Mouse (Mus musculus) cerebral cortex, adult 2 months (tissue): ENCODE results near the gene Myo18b.

Experiments
- WGBS: fragments of 180-500 bp; shearing (Covaris S2); methylation state at CpG from one replicate; pipeline ENCODE4 v1.1.7; 2018; 5-methylcytosine and 5-hydroxymethylcytosine counted together

The Myo18b gene

GRCm38 (mm10) chr5:112872999-112873398, 23.2 kb downstream of the Myo18b start:
- WGBS, result 89% methylated on average over 6 of the region's 6 CpGs

DNA sequence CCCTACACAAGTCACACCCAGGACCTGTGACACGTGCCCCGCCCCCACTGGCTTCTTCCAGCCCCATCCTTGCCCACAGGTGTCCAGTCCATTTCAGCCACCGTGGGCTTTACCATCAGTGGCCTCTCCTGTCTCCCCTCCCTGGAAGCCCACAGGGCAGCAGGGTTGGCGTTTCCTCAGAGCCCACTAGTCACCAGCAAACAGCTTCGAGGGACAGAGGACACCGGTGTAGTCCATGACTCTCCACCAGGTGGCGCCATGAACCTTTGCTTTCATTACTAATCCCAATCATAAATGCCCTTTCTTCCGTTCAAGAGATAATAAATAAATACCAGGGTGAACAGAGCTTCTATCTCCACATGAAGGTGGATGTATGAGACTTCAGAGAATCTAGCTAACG, 25.4 kb downstream of the Myo18b start:
- WGBS, result 22% methylated on average over 9 of the region's 9 CpGs

DNA sequence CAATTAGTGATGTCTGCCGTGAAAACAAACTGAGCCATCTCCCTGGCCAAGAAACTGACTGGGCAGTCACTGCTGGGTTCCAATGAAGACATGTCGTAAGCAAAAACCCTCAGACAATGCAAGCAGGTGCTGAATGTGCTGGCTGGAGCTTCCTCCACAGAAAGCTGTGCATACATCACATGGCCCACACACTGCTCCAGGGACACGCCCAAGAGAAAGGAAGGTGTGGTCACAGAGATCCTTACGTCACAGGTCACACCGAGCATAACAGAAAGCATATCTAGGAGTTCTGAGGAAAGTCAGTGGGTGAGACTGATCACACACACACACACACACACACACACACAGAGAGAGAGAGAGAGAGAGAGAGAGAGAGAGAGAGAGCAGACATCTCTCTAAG, 27.5 kb downstream of the Myo18b start:
- WGBS, result 74% methylated on average over 5 of the region's 5 CpGs

GRCm38 (mm10) chr5:112864719-112865367, 31.3 kb downstream of the Myo18b start:
- 61% methylated on average over 4 of the region's 4 CpGs for WGBS

DNA sequence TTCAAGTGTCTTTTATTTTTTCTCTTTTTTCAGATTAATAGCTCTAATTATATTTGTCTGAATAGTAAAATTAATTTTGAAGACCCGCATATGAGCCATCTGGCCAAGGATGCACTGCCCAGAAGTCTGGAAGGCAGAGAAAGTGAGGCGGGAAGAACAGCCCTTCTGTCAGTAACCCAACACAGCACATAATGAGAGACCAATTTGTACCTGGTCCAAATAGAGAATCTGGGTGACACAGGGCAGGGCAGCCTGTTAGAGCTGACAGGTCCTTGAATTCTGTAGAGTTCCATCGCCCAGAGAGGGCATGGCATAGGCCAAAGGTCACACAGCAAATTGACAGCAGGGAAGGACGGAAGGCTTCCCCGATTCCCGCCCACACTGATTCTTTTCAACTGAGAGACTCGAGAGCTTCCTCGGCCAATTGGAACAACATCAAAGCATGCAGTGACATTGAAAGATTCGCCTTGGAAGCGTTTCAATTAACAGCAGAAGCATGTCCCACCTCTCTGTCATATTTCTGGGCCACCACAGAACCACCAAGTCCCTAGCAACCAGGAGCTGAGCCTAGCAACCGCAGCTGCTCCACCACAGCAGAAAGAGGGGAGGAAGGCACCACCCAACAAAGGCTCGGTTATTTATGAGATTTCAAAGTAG, 36.7 kb downstream of the Myo18b start:
- 17% methylated on average over 12 of the region's 12 CpGs for WGBS

DNA sequence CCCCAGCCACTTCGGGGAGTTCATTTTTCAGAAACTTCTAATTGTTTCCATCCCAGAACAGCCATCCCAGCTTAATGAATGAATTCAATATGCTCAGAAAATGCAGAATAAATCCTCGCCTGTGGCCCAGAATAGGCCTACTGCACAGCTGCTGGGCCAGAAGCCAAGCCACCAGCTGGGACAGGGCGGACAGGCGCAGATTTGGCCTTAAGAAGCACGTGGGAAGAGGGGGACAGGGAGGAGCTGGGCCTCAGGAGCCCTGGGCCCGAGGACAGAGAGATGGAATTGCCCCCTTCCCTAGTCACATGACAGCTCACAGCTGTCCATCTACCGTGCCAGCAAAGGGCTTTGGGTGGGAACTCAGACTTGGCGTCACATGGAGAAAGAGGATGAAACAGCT, 43.0 kb downstream of the Myo18b start:
- 21% methylated on average over 8 of the region's 8 CpGs for WGBS

- 27% methylated on average over 5 of the region's 5 CpGs for WGBS
Measured at GRCm38 (mm10) chr5:112851389-112851788, 44.8 kb downstream of the Myo18b start.

DNA sequence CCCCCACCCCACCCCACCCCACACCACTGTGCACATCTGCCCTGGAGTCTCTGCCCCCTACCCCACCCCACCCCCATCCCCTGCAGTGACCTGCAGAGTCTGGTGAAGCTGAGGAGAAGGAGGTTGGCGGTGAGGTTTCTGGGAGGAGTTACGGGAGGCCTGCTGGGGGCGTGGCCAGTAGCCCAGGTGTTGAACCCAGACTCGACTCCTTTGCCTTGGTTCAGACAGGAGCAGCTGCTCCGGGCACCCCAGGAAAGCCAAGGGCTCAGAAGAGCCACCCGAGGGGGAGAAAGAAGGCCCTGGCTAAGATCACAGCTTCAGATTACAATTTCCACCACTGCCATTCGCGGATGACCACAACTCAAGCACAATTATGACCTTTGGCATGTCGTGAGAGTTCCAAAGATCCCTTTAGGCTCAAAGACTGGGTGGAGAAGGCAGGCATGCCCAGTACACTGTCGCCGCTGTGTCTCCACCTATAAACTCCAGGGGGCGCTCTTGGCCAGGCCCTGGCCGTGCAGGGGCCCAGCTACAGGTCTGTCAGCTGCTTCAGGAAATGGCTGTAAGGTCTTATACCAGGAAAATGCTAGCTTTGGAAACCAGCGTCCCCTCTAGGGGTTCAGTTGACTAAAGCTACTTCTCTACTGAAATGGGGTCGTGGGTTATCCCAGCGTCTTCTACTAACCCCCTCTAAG, 47.4 kb downstream of the Myo18b start:
- WGBS, result 32% methylated on average over 16 of the region's 16 CpGs

DNA sequence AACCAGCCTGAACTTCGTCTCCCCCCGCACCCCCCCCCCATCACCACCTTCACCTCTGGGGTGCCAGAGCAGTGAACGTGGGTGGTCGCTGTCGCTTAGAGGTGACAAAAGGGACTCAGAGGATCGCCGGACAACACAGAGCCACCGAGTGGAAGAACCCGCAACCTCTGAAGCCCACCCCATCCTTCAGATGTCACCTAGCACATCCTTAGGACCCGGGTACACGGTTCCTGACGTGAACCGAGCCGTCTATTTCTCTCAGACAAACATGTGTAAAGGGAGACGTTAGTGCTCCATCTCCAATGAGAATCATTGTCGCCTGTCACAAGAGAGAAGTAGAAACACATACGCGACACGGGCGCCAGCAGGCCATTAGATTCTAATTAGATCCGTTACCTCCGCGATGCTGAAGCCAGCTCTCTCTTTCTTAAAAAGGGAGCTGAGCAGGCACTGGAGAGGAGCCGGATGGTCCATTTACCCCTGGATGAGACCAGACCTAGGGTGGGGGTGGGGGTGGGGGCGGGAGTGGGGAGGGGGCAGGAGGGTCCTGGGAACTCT, 48.1 kb downstream of the Myo18b start:
- 33% methylated on average over 25 of the region's 25 CpGs for WGBS

GRCm38 (mm10) chr5:112846146-112846545, 50.0 kb downstream of the Myo18b start:
- 91% methylated on average over 11 of the region's 11 CpGs for WGBS

DNA sequence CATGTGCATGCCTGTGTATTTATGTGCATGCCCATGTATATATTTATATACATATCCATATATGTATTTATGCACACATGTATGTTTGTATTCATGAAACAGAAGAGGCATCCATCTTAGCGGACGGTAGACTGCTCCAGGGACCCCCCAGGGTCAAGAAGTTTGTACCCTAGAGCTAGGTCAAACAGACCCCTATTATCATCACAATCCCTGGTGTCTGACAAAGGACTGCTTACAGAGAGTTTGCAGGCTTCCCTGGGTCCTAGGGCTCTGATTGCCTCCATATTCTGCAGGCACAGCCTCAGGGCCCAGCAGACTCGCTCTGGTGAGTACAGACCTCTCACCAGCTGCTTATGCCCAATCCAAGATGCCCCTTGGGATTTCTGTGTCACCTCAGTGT, 51.7 kb downstream of the Myo18b start:
- WGBS, result 87% methylated on average over 3 of the region's 3 CpGs

DNA sequence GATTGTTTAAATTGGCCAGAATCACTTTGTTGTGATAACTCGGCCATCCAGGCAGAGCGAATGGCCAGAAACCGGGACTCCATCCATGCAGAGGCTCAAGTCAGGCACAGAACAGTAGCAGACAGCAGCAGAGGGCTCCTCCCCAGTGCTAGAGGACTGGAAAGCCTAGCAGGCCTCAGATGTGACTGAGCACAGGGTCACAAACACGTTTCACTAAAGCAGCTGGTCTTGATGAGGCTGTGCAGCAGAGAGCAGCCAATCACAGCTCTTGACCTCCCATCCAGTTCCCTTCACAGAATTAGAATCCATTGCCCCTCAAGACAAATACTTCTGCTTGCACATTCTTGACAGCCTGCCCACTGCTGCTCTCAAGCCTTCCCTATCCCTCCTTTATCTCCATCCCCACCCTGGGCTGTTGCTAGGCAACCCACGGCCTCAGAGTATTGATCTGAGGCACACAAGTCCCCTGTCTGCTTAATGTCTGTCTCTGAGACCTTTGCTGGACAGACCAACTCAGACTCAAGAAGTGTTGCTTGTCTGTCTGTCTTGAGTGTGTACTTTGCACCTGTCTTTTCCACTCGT, 52.4 kb downstream of the Myo18b start:
- 46% methylated on average over 6 of the region's 6 CpGs for WGBS

- 90% methylated on average over 5 of the region's 5 CpGs for WGBS
Measured at GRCm38 (mm10) chr5:112842696-112843095, 53.5 kb downstream of the Myo18b start.

GRCm38 (mm10) chr5:112841850-112842249, 54.3 kb downstream of the Myo18b start:
- WGBS, result 66% methylated on average over 6 of the region's 6 CpGs

- WGBS, result 77% methylated on average over 11 of the region's 11 CpGs
Measured at GRCm38 (mm10) chr5:112833866-112834265, 62.3 kb downstream of the Myo18b start.

- 38% methylated on average over 12 of the region's 12 CpGs for WGBS
Measured at GRCm38 (mm10) chr5:112825091-112825794, 70.9 kb downstream of the Myo18b start.

DNA sequence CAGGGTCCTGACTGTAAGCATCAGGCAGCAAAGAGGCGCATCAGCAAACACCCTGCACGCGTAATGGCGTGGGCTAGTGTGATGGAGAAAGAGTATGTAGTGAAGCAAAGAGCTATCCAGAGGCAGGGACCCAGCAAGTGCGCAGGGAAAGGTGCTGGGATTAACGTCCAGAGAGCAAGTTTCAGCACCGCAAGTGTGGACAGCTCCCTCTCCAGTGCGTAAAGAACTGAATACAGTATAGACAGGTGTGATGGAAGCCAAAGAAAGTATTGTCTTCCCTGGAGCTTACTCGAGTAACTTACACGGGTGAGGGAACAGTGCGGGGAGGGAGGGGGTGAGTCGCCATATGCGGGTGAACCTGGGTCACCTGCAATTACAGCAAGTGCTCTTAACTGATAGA, 71.8 kb downstream of the Myo18b start:
- WGBS, result 68% methylated on average over 13 of the region's 13 CpGs

GRCm38 (mm10) chr5:112822426-112822825, 73.7 kb downstream of the Myo18b start:
- 79% methylated on average over 3 of the region's 3 CpGs for WGBS

DNA sequence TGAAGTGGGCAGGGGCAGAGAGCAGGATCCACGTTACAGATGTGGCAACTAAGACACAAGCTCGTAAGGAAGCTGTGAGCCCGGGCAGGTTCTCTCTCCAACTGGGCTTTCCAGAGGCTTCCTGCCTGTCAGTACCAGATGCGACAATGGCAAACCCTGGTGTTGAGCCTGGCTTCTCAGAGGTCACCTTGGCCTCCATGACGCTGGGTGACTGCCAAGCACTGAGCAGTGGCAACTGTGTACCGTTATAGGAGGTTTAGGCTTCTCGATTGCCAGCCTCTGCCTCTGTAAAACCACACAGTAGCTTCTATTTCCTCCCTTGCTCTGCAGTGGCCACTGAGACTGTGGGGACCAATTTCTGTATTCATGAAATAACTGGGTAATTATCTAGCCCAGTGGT, 81.1 kb downstream of the Myo18b start:
- 80% methylated on average over 7 of the region's 7 CpGs for WGBS

- WGBS, result 85% methylated on average over 4 of the region's 4 CpGs
Measured at GRCm38 (mm10) chr5:112807629-112808028, 88.5 kb downstream of the Myo18b start.

GRCm38 (mm10) chr5:112796086-112796485, 100.1 kb downstream of the Myo18b start:
- WGBS, result 83% methylated on average over 7 of the region's 7 CpGs
